Mouse (Mus musculus): ENCODE results near the gene Slc18a2. TPM values are rescaled to one million over a fixed set of nuclear protein-coding genes. Genes with fewer than 3 reads are reported as not detected.
A peak's percentile ranks its signal among the peaks of the same experiment; 100 is the strongest.

Slc18a2 gene
- 3.6 and 4.5 TPM in 2 replicates for polyA plus RNA-seq (2015; fragmentation: Nextera tagmentation; extraction: Ambion mirVana)

DNA sequence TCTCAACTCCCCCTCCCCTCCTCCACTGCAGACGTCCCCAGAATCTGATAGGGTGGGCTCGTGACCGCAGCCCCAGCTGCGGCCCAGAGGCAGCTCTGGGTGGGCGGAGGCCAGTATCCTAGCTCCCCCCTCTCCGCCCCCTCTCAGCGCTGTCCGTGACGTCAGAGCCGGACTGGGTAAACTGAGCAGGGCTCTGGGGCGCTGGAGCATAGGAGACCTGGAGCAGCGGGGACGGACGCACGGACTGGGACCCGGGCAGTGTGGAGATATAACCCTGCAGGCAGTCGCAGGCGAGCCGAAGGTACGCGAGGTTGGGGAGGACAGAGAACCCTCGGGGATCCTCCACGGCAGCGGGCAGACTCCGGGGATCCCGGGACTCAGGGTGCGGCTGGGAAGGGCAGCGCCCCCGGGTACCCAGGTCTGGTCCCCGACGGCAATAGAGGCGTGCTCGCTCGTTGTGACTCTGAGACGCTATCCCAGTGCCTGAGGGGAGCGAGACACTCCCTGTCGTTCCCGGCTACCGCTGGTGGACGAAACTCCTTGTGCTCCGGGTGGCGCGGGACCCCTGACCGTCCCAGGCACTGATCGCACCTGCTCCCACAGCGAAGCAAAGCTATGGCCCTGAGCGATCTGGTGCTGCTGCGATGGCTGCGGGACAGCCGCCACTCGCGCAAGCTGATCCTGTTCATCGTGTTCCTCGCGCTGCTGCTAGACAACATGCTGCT is at the start of gene Slc18a2:
Slc18a2 (plus strand) TSS at position 179 of the 725 bp plus-strand sequence.
- DNase-seq (ENCODE audit: low spot score), result peak; percentile 54

DNA sequence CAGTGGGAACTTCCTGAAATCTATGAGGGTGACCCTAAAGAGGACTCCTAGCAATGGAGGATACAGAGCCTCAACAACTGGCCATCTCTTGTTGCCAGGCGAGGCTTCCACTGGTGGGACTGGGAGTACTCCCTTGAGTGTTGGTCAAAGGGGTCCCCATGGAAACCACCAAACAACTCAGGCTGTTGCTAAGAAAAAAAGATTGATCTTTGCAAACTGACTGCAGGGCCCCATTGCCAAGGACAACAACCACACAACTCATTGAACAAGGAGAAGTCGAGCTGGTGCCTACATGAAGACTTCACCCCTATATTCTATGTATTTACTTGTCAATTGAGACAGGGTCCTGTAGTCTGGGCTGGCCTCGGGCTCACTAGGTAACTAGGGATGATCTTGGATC is 43.8 kb upstream of the Slc18a2 start:
- DNase-seq (ENCODE audit: low spot score), result no peak

DNA sequence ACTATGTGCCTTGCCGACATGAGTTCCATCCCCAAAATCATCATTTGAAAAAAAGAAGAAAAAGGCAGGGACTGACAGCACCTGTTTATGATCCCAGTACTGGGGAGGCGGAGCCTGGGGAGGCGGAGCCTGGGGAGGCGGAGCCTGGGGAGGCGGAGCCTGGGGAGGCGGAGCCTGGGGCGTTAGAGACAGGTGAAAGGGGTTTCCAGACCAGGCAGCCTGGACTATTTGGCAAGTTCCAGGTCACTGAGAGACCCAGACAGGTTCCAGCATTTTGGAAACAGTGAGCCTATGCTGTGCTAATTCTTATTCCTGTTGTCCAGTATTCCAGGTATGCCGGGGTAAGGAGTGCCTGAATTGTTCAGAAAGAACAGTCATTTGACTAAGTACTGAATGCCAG is 41.7 kb upstream of the Slc18a2 start, which contains the start of gene Kcnk18:
Kcnk18 (plus strand) TSS at position 224 of the 400 bp plus-strand sequence.
- DNase-seq (ENCODE audit: low spot score), result no peak

DNA sequence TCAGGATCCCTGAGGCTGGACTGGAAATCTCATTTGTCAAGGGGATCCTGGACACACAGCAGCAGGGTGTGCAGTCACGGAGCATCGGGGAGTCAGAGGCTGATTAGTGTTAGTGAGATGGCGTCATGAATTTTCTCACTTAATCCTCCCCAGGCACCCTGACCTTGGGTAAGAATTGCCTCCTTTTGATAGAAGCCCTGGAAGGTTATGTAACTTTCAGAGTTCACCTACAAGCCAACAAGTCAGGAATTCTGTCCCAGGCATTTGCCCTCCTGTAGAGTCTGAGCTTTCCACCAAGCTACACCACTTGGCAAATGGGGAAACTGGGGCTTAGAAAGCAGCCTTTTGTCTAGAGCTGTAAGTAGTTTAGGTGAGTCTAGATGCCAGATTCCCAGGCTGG is 39.6 kb upstream of the Slc18a2 start:
- no peak for DNase-seq (ENCODE audit: low spot score)

DNA sequence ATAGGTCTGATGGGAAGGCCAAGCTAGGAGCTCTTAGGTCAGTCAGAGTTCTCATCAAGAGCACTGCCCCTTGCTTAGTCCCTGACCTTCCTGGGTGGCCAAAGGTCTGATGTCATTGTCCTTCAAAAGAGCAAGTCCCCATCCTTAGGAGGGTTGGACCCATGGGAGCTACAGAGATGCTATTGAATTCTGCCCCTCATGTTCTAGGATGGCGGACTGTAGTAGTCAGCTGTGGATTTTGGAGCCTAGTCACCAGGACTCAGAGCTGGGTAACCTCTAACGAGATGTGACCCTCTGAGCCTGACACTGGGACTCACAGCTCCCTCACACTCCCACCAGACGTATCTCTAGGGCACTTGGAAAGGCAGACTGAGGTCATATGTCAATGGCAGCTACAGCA is 32.3 kb upstream of the Slc18a2 start:
- DNase-seq (ENCODE audit: low spot score), result no peak

DNA sequence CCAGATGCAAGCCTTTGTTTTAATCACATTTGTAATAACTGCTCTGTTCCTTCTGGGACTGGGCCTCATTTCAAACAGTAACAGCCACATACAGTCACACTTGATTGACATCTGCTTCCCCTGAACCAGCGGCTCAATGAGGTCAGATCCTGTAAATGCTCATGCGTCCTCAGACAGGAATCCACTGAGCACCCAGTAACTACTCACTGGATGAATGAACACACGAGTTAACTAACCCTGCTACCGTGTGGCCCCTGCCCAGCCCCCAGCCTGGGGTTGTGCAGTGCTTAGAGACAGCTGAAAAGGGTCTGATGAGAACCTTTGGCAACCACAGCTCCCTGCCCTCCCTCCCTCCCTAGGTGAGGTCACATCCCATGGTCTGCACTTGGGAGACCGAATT is 27.9 kb upstream of the Slc18a2 start:
- no peak for DNase-seq (ENCODE audit: low spot score)

DNA sequence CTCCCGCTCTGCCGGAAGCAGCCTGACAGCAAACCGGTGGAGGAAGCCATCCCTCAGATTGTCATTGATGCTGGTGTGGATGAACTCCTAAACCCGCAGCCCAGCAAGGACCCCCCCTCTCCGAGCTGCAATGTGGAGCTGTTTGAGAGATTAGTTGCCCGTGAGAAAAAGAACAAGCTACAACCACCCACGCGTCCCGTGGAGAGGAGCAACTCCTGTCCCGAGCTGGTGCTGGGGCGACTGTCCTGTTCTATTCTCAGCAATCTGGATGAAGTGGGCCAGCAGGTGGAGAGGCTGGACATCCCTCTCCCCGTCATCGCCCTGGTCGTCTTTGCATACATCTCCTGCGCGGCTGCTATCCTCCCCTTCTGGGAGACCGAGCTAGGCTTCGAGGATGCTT is 25.7 kb upstream of the Slc18a2 start:
- no peak for DNase-seq (ENCODE audit: low spot score)

DNA sequence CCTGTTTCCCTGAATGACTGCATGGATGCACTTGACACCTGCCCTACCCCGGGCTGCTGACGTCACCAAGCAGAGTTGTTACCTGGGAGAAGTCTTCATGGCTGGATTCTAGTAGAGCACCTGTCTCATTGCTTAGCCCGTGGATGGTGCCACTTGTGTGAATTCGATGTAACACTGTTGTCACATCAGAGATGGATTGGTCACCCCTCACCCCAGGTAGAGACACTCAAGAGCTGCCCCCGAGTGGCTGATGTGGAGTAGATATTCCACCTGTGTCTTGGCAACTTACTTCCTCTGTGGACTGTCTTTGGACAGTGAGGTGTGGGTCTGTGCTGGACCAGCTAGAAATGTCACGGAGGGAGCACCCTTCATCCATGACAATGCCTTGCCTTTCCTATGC is 24.6 kb upstream of the Slc18a2 start:
- DNase-seq (ENCODE audit: low spot score), result no peak

DNA sequence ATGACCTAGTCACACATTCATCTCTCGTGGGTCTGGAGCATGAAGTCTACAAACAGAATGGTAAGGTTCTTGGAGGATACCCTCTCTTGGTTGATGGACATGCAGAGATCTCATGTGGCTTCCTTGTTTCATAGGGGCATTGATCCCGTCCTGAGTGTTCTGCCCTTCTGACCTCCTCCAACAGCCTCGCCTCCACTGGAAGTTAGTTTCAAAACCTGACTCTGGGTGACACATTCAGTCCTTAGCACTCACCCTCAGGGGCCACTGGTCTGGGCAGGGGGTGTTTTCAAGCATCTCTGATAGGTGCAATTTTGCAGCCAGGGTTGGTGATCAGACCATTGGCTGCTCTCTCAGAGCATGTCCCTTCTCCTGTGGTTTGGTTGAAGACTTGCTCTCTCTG is 22.1 kb upstream of the Slc18a2 start:
- DNase-seq (ENCODE audit: low spot score), result no peak

DNA sequence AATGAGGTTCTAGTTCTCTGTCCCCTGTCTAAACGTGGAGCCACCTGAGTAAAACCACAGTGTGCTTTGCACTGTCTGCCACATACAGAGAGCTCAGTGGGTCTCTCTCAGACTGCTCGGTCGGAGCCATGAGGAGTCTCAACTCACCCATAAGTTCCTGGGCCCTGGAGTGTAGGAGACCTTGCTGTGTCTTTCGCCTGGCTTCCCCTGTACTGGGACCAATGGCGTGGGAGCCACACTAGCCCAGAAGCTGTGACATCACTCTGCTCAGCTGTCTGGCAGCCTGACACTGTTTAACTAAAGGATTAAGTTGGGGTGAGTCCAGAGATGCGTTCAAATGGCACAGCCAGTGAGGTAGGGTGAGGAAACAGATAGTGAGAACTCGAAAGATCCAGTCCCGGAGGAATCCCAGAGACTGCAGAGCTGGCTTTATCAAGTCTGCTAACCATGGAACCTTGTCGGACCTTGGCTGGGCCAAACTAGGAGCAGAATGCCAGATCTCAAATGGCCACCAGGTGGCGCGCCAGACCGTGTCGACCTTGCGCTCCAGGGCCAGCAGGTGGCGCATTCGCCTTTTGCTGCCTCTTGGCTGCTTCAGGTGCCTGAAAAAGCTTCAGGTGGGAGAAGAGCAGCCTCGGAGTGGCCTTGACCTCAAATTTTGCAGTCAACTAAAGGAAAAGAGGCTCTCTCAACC is 21.4 kb upstream of the Slc18a2 start:
- DNase-seq (ENCODE audit: low spot score), result peak; percentile 82

DNA sequence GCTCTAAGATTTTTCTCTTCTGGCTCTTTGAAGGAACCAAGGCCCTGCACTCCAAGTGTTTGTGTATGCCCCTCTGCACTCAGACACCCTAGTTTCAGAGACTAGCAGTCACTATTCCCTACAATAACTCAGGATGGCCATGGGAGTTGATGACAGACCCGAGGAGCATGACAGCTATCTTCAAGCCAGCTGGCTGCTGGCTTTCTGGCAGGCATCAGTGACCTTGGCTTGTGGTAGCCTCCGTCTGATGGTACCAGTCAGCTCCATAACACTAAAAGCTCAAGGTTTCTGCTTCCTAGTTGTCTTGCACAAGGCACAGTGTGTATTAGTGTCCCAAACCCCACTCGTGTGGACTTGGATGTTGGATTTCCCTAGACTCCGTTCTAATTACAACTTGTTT is 18.7 kb upstream of the Slc18a2 start:
- no peak for DNase-seq (ENCODE audit: low spot score)

DNA sequence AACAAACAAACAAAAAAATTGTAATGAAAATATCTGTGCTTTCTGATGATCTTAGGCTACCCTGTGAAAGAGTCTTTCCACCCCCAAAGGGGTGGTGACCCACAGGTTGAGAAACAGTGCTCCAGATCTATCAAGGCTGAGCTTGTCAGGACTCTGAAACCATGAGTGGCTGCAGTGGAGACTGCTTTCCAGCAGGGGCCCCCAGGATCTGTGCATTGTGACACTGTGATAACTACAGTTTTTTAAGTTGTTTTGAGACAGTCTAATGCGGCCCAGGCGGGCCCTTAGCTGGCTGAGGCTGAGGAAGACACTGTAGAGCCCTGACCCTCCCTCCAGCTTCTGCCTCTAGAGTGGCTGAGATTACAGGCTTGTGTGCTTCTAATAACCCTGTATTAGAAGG is 17.6 kb upstream of the Slc18a2 start:
- no peak for DNase-seq (ENCODE audit: low spot score)

DNA sequence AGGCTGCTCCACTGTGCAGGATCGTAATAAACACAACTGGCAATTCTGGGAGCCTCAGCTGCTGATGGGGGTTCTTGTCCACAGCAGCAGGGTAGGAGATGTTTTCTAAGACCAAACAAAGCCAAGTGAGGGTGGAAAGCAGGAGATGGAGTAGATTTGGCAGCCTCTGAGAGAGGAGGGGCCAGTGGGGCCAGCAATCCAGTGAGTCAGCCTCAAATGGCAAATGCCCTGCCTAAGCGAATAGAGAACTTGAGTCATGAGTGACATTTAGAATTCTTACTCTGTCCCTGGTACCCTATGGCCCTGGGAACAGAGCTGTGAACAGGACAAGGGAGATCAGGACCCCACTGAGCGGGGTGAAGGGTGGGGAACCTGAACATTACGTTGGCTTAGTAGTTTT is 12.6 kb upstream of the Slc18a2 start:
- peak; percentile 7 for DNase-seq (ENCODE audit: low spot score)

DNA sequence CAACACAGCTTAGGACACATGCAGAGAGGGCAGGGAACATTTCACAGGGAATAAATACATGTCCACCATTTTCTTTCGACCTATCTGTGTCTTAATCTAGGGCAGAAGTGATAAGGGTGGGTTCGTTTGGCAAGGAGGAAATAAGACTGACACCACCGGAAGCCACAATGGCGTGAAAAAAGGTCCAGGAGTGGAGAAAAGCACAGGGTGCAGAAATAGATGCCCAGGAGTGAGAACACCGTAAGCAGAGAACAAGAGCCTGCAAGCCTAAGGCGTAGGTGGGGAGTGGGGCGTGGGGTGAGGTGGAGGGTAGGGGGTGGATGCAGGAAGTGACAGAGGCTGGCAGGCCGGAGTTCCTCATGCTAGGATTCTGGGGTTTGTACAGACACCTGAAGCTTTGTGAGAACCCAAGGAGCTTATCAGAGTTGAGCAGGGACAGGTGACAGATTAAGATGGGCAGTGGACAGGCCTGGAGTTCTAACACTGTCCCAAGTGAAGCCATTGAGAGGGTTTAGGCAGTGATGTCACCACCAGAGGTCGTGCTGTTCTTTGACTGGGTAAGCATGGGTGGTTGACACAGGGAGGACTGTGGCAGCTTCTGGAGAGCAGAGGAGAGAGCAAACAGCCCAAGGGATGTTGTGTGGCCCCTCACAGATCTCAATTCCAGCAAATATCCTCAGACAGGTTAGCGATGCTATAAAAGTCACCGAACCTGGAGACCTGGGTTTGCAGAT is 12.0 kb upstream of the Slc18a2 start:
- DNase-seq (ENCODE audit: low spot score), result peak; percentile 47

DNA sequence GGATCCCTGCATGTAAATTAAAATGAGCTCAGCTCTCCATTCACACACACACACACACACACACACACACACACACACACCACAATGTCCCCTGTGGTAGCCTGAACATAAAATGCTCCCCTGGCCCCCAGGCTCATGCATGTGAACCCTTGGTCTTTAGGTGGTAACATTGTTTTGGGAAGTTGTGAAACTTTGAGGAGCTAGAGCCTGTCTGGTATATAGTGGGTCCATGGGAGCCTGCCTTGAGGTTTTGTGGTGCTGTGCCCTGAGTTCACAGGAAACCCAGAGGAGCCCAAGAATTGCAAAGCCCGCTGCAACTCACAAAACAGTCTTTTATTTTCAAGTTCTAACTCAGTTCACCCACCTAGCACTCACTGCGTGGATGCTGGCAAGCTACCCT is 8.0 kb upstream of the Slc18a2 start:
- DNase-seq (ENCODE audit: low spot score), result no peak

DNA sequence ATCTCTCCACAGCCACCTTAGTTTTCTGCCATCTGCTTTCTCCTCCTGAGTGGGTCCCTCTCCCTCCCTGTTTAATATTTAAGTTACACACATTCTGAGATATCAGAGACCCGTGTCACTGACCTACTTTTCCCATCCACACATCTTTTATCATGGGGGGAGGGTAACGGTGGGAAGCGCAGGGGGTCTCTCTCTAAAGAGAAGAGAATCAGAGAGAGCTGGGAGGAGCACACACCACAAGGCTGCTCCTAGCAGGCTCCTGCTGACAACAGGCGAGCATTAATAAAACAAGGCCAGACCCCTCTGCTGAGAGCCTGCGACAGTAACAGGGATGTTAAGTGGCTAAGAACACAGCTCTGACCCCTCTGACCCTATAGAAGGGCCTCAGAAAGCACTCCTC is 1.1 kb upstream of the Slc18a2 start:
- DNase-seq (ENCODE audit: low spot score), result no peak

DNA sequence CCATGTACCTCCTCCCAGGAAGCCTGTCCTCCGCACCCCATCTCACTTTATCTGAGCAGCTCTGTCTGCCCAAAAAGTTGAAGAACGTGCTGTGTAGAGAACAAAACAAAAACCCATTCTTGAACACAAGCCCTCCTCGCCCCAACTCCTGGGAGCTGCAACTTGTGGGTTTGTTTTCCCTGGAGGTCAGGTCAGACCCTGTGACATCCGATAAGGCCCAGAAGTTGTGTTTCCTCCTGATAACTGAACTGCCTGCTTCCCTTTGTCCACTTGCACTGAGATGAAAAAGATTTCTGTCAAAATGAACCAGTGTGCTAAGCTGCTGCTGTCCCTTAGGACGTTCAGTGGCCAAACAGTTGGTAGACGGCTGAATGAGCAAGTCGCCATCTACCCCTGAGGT is 908 bp downstream of the Slc18a2 start:
- DNase-seq (ENCODE audit: low spot score), result no peak

DNA sequence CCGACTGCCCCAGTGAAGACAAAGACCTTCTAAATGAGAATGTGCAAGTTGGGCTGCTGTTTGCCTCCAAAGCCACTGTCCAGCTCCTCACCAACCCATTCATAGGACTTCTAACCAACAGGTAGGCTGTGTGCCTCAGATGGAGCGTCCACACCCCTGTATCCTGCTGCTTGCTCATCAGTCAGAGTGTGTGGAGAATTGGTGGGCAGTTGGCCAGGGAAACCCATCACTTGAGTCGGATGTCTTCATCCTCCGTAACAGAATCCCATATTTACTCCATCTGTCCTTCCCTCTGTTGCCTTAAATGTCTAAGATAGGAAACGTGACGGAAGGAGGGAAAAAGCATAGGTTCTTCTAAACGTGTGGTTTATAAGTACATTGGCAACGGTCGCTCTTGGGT is 2.5 kb downstream of the Slc18a2 start:
- no peak for DNase-seq (ENCODE audit: low spot score)

DNA sequence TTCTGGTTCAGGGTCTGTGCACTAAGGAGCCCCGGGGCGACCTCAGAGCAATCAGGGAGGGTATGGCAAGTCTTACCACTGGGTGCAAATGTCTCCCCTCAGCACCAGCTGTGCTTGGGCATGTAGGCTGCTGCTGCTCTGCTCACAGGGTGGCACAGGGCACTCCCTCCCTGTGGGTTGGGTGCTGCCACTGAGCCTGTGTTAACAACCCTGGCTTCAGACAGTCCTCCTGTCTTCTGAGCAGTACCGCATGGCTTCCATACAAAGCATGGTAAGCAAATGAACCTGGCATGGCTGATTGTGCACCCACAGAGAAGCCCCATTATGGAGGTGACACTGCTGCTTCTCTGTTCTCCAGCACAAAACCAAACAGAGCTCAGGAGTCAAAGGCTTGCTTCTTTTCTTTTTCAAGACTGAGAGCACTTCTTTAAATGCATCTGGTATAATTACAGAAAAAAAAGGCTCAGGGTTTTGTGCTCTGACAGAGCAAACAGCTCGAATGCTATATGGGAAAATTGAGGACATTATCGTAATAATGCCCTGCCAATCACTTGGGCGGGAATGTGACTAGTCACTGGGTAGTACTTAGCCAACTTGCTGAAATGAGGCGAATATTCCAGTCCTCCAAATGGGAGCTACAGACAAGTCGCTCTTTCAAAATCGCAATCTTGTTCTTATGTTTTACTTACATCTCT is 4.3 kb downstream of the Slc18a2 start:
- DNase-seq (ENCODE audit: low spot score), result no peak

DNA sequence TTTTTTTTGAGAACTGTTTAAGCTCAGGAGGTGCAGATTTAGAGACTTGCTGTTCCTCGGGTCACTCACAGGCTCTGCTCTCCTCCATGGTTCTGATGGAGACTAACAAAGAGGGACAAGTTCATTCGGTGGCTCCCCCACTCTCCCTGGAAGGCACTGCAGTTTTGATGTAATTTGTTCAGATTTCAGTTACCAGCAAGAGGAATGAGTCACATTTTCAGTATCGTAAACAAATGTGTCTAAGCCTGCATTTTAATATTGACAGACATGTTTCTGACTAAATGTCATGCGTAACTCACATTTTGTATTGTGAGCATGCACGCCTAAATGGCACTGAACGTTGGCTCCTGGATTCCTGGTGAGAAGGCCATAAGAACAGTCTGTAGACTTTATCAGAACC is 5.2 kb downstream of the Slc18a2 start:
- DNase-seq (ENCODE audit: low spot score), result no peak

DNA sequence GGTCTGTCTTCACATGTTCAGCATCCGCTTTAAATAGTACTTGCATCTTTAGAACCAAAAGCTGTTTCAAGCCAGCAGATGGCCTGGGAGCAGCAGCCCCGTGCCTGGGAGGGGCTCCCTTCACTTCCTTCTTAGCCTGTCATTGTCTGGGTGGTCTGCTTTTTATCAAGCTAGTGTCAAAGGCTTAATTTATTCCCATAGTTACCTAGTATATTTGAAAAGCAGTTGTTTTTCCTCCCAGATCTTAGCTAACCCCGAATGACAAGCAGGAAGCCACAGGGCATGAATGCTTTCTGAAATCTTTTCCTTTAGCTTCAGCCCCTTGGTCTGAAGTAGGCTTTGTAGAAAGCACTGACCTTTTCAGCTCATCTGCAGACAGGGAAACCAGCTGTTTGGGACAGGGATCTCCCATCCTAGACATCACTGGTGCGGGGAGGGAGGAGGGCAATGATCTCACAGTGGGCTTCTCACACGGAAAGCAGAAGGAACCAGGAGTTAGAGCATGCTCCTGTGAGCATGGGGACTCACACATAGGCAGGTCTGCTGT is 6.8 kb downstream of the Slc18a2 start:
- no peak for DNase-seq (ENCODE audit: low spot score)
